Mouse (Mus musculus) liver, adult (tissue): ENCODE measurements around the gene Eif4e1b.

ENCODE experiments used
- GATA4 ChIP-seq: IDR thresholded peaks from 2 replicates; pipeline ENCODE4 v1.6.1; 2014; ENCODE audit warnings: mild to moderate bottlenecking, low read length; ENCODE audit not compliant: insufficient replicate concordance

Eif4e1b gene

DNA sequence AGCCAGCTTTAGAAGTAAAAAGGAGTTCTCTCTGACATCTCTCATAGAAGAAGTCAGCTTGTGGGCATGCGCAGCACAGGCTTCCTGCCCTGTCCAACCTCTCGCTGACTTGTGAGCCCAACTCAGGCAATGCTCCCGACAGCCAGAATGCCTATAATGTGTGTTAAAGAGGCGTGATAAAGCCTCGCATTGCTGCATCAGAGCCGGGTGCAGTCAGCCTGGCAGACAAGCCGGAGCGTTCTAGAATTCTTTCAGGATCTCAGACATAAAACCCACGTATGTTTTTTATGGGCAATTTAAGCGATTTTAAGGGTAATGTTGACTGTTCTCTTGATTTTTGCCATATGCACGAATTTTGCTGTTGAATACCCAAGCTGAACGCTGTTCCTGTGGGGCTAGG is 24.3 kb downstream of the Eif4e1b start:
- no peak for TF ChIP-seq GATA4

DNA sequence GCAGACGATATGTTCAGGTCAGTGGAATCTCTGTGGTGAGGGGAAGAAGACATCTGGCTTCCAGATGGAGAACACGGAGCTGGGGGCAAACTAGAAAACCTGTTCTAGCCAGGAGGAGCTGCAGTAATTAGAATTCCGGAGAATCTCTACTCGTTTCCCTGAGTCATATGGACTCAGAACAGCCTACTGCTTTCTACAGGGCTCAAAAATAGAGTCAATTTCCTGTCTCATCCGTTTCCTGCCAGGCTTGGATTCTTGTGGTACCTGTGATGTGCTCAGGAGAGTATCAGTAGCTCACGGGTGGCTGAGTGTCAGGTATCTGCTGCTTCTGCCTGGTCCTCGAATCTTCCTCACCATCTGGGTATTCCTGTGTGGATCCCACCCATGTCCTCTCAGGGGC is 27.7 kb downstream of the Eif4e1b start:
- TF ChIP-seq GATA4, result no peak

DNA sequence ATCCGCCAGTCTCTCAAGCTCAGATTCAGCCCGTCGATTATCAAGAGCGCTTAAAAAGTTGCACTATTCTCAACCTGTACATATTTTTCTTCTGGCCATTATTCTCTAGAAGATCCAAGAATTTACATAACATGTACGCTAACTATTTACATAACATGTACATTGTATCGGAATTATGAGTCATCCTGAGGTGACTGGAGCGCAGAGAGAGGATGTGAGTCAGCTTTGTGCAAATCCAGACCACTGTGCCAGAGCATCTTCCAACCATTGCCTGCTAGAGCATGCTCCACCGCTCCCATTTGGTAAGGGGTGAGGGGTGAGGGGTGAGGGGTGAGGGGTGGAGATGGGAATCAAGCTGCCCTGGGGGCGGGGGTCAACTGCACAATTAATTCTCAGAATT is 29.6 kb downstream of the Eif4e1b start:
- TF ChIP-seq GATA4, result no peak

GRCm38 (mm10) chr13:54818399-54819254 is 34.8 kb downstream of the Eif4e1b start:
- TF ChIP-seq GATA4, result no peak

GRCm38 (mm10) chr13:54821106-54821505 is 37.3 kb downstream of the Eif4e1b start:
- TF ChIP-seq GATA4, result no peak

- no peak for TF ChIP-seq GATA4
These were observed 38.1 kb downstream of the Eif4e1b start for GRCm38 (mm10) chr13:54821931-54822330.

- TF ChIP-seq GATA4, result no peak
These were observed 40.5 kb downstream of the Eif4e1b start for GRCm38 (mm10) chr13:54824111-54824931.

DNA sequence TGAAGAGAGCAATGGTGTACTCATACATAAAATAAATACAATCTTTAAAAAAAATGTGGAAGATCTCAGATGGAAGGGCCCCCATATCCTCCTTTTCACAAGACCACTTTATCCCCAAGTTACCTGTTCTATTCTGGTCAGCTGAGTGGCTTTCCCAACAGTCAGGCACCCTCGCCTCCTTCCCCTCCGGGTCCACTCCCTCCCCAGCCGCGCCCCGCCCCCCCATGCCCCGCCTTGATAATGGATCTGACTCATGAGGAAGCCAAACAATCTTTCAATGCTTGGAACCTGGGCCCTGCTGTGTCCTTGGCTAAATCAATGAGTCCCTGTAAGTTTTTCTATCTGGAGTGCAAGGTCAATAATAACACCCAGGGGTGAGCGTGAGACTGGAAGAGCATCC is 44.2 kb downstream of the Eif4e1b start:
- no peak for TF ChIP-seq GATA4

DNA sequence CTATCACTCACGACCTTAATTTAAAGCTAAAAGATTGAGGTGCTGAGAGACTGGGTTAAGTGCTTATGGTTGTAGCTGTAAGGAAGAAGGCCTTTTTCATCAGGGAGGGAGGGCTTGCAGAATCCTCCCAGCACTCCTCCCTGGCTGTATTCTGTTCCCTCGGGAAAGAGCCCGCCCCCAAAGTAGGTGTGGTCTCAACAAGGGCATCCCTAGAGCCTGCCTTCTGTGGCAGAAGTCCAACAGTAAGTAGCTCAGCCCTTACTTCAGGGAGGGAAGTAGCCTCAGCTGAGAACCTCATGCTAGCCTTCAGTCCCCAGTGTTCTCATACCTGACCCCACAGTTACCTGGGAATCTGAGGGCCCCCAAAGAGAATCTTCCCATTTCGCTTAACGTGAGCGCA is 44.7 kb downstream of the Eif4e1b start:
- no peak for TF ChIP-seq GATA4

DNA sequence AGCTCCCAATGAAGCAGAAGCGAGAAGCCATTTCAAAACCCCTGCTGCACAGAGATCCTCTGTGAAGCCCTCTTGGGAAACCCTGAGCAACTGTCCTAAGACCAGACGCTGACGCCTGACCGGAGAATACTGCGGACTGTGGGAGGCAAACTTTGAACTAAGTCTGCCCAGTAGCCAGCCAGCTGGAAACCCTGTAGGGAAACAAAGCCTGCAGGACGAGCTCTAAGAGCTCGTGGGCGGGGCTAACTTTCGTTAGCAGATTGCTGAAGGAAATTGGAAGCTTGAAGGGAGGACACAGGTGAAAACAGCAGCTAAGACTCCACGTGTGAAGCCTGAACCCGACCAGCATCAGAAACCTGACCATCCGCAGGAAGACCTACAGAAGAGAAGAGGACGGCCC is 45.7 kb downstream of the Eif4e1b start:
- TF ChIP-seq GATA4, result no peak

DNA sequence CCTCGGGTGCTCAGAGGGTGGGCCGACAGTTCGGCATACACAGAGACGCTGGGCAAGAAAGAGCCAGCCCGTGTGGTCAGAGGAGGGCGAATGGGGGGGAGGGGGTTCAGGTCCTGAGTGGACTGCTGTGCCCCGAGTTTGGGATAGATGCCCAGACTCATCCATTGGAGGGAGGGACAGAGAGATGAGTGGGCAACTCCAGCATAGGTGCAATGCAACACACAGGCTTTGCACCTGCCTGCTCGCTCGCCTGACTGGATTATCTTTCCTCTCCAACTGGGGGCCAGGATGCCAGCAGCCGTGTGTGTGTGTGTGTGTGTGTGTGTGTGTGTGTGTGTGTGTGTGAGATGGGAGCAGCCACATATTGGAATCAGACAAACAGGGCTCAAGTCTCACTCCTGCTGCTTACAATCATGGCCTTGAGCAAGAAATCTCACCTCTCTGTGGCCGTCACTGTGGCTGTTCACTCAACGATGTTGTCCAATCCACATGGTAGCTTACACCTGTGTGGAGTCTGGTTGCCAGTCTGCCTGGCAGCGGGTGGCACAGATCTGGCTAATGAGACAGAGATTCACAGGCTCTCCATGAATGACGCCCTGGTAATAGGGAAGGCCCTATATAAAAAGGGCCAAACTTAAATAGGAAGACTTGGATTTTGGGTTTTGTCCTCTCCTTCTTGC is 52.7 kb downstream of the Eif4e1b start:
- no peak for TF ChIP-seq GATA4

GRCm38 (mm10) chr13:54837061-54837460 is 53.3 kb downstream of the Eif4e1b start:
- TF ChIP-seq GATA4, result no peak

GRCm38 (mm10) chr13:54837471-54837889 is 53.7 kb downstream of the Eif4e1b start:
- TF ChIP-seq GATA4, result no peak
